Mouse (Mus musculus): ENCODE data around the gene Tfpt.
"Not testable (repeated sequence)": the region's sequence is repeated elsewhere in the genome, so short reads cannot be mapped to it uniquely, and the experiment has no call there.

Gene Tfpt

GRCm38 (mm10) chr7:3616389-3617241 is 13.1 kb downstream of the Tfpt start:
- no peak for DNase-seq (ENCODE audit: low spot score)

DNA sequence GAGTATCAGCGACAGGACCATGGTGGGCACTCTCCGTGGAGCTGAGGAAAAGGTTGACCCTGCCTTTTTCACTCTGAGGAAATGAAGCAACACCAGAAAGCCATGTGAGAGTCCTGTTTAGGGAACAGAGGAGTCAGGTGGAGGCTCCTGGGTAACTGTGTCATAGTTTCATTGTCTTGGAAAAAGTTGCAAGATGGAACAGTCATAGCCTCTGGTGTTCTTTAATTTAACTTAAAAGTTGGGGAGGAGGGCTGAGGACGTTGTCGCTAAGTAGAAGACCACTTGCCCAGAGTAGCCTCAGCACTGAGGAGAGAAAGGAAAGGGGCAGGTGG is 13.7 kb downstream of the Tfpt start, which contains the start of gene Oscar:
Gene Oscar (minus strand): TSS at position 101 of the 332 bp plus-strand sequence.
- DNase-seq (ENCODE audit: low spot score), result no peak

GRCm38 (mm10) chr7:3614021-3614420 is 15.7 kb downstream of the Tfpt start:
- DNase-seq (ENCODE audit: low spot score), result no peak

GRCm38 (mm10) chr7:3611006-3611405 is 18.7 kb downstream of the Tfpt start:
- no peak for DNase-seq (ENCODE audit: low spot score)

- DNase-seq (ENCODE audit: low spot score), result no peak
These were observed 19.3 kb downstream of the Tfpt start for GRCm38 (mm10) chr7:3610437-3610836.

DNA sequence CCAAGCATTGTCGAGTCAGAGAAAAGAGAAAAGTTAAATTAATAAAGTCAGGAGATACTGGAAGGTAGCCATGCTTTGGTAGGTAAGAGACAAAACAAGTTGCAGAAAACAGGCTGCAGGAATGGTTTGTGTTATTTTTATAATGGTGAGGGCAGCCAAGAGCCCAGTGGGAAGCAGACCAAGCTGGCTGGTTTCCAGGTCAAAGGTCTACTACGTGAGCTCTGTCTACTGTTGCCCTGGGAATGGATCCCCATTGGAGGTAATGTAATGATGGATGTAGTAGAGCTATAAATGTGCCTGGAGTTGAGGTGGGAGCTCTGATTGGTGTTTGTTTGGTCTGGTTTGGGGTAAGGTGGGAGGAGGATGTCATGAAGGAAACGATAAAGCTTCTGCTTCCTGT is 20.6 kb downstream of the Tfpt start:
- DNase-seq (ENCODE audit: low spot score), result peak; percentile 21

DNA sequence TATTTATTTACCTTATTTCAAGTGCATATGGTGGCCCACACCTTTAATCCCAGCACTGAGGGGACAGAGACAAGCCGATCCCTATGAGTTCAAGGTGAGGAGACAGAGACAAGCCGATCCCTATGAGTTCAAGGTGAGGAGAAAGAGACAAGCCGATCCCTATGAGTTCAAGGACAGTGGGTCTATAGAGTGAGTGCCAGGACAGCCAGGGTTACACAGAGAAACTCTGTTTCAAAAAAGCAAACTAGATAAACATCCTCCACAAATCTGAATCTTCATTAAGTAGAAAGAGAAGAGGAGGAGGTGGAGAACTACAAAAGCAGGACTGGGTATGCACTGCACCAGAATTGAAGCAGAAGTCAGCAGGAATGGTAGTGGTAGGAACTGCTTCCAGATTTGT is 21.1 kb downstream of the Tfpt start:
- DNase-seq (ENCODE audit: low spot score), result no peak

DNA sequence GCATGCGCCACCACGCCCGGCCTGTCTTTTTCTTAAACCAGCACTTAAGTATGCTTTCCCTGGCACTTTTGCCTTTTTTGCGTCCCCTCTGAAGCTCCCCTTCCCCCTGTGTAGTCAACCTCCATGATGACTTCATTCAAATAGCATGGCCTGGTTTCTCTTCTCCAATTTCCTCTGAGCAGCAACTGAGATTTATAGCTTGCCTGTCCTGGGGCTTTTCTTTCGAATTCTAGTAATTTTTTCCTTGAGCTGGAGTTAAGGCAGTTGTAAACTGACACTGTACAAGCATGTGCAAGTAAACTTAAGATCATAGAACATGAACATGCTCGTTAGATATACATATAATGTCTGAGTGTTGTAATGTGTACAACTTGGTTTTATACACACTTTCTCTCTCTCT is 22.3 kb downstream of the Tfpt start:
- DNase-seq (ENCODE audit: low spot score), result no peak

- DNase-seq (ENCODE audit: low spot score), result no peak
These were observed 22.9 kb downstream of the Tfpt start for GRCm38 (mm10) chr7:3606798-3607197.

- peak; percentile 13 for DNase-seq (ENCODE audit: low spot score)
These were observed 28.6 kb downstream of the Tfpt start for GRCm38 (mm10) chr7:3601119-3601518.

GRCm38 (mm10) chr7:3597755-3598154 is 32.0 kb downstream of the Tfpt start:
- DNase-seq (ENCODE audit: low spot score), result not testable (repeated sequence)

GRCm38 (mm10) chr7:3595146-3595545 is 34.6 kb downstream of the Tfpt start:
- DNase-seq (ENCODE audit: low spot score), result no peak

- no peak for DNase-seq (ENCODE audit: low spot score)
These were observed 35.0 kb downstream of the Tfpt start for GRCm38 (mm10) chr7:3594686-3595085.

GRCm38 (mm10) chr7:3593855-3594254 is 35.9 kb downstream of the Tfpt start:
- DNase-seq (ENCODE audit: low spot score), result no peak

DNA sequence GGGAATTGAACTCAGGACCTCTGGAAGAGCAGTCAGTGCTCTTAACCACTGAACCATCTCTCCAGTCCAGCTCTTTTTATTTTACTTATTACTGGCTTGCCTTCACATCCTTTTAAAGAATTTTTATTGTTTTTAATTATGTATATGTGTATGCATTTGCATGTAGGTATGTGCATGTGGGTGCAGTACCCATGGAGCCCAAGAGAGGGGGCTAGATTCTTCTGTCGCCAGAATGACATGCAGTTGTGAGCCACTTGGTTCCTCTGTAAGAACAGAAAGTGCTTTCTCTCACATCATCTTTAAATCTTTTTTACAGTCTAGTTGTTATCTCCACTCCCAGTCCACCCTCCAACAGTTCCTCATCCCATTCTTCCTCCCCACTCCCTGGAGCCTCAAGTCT is 38.2 kb downstream of the Tfpt start:
- no peak for DNase-seq (ENCODE audit: low spot score)

- no peak for DNase-seq (ENCODE audit: low spot score)
These were observed 39.2 kb downstream of the Tfpt start for GRCm38 (mm10) chr7:3590550-3590949.

GRCm38 (mm10) chr7:3587292-3587691 is 42.4 kb downstream of the Tfpt start:
- no peak for DNase-seq (ENCODE audit: low spot score)

- DNase-seq (ENCODE audit: low spot score), result no peak
These were observed 43.5 kb downstream of the Tfpt start for GRCm38 (mm10) chr7:3586255-3586654.

DNA sequence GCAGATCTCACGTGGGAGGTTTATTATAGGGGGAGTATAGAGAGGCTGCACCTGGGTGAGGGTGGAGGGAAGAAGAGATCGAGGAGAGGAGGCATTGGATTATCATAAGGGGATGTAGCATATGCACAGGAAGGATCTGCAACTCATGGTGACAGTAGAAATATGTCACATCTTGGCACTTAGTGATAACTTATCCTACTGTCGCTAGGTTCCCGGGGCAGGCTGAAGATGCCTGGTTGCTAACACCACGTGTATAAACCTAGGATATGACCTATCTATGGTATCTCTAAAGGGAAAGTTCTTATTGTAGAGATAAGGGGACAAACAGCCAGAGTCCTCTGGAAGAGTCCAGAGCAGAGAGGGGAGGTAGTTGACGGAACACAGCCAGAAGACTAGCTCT is 44.0 kb downstream of the Tfpt start:
- DNase-seq (ENCODE audit: low spot score), result no peak

DNA sequence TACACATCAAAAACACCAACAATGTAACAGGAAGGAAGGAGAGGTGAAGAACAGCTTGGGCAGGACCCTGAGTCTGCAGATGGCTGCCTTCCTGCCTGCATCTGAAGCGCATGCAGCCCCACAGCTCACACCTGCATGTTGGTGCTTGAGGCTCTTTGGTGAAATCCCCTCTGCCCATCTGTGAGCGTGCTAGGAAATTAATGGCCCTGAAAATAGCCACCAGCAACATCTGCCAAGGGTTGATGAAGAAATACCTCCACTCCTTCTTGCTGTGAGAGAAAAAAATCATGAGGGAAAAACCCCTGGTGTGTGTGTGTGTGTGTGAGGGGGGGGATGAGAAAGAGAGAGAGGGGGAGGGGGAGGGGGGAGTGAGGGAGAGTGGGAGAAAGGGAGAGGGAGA is 49.7 kb downstream of the Tfpt start:
- DNase-seq (ENCODE audit: low spot score), result no peak

- DNase-seq (ENCODE audit: low spot score), result no peak
These were observed 50.7 kb downstream of the Tfpt start for GRCm38 (mm10) chr7:3578952-3579546.

GRCm38 (mm10) chr7:3578196-3578595 is 51.5 kb downstream of the Tfpt start:
- no peak for DNase-seq (ENCODE audit: low spot score)

- DNase-seq (ENCODE audit: low spot score), result no peak
These were observed 53.2 kb downstream of the Tfpt start for GRCm38 (mm10) chr7:3576354-3577124.
